Mouse (Mus musculus): Measurements from ENCODE around the gene Olfml2b.

- TF ChIP-seq CTCF (conservative IDR thresholded peaks at IDR 0.05; ENCODE audit: low read length) = no peak
- TF ChIP-seq POU5F1 (IDR thresholded peaks at IDR 0.05; ENCODE audit: borderline replicate concordance, low read length) = no peak
These were observed 55.2 kb downstream of the Olfml2b start for GRCm38 (mm10) chr1:170699553-170699952.

All from E14TG2a.4 (cell line).